Mouse (Mus musculus) cerebellum, adult 8-10 months (tissue): ENCODE measurements around the gene Sh3rf1.
A peak's percentile ranks its signal among the peaks of the same experiment; 100 is the strongest.

Experiments used
- DNase-seq: peaks from one replicate; pipeline ENCODE4 v3.0.0; 2022

Gene Sh3rf1

DNA sequence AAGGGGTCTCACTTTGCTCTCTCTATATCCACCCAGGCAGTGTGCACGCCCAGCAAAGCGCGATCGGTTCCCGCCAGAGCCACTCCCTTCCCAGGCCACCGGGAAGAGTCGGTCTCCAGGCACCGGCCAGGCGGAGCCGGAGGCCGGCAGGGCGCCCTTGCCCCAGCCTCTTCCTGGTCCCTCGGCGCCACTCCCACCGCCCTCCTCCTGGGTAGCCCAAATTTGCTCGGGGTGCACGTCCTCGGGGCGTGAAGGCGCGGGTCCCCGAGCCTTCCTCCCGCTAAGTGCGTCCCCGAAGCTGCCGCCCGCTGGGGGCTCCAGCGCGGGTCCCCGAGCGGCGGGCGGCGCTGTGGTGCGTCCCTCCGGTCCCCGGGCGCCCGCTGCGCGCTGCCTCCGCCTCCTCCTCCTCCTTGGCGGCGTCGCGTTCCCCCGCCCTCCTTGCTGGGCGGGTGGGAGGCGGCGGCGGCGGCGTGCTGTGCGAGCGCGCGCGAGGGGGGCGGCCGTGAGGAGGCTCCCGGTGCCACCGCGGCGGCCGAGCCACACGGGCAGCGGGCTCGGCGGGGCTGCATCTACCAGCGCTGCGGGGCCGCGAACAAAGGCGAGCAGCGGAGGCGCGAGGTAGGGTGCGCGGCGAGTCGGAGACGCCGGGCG lies at the start of gene Sh3rf1:
Gene Sh3rf1, plus strand, starts transcription at position 144 of the 651 bp plus-strand sequence.
- peak; percentile 20 for DNase-seq

DNA sequence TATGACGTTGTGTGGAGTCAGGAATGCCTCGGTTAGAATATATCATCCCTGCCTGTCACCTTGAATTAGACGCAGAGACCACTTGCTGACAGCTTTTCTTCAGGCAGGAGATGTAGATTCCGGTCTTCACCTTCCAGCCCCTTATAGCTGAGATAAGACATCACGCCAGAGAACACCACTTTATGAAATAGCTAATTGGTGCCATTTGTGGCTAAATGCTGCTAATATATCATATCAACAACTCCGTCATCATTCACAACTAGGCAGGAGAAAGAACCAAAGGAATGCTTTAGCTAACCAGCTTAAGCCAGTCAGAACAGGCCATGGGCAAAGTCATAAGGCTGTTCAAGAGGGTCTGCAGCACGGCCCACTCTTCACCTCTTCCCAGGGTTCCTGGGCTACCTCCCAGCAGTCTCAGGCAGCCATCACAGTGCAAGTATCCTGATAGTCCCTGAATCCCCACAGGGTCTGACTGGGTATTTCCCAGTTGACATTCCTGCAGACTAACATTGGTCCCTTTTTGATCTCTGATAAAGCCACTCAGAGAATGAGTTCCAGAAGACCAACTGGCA lies 49.7 kb upstream of the Sh3rf1 start:
- no peak for DNase-seq

DNA sequence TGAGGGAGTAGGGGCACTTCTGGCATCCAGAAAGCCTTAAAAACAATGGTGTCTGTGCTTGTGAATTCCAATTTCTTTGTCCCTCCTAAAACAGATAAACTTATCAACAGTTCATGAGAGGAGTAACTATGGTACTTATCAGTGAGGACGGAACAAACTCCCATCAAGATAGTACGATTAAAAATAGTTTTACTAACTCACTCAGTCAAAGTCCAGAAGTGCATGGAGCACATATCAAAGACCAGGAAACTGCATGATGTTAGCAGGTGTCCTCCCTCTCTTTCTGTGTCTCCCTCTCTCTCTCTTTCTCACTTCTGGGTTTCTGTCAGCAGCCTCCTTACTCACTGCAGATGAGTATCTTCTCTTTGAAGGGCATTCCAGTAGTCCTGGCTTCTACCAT lies 47.8 kb upstream of the Sh3rf1 start:
- no peak for DNase-seq

DNA sequence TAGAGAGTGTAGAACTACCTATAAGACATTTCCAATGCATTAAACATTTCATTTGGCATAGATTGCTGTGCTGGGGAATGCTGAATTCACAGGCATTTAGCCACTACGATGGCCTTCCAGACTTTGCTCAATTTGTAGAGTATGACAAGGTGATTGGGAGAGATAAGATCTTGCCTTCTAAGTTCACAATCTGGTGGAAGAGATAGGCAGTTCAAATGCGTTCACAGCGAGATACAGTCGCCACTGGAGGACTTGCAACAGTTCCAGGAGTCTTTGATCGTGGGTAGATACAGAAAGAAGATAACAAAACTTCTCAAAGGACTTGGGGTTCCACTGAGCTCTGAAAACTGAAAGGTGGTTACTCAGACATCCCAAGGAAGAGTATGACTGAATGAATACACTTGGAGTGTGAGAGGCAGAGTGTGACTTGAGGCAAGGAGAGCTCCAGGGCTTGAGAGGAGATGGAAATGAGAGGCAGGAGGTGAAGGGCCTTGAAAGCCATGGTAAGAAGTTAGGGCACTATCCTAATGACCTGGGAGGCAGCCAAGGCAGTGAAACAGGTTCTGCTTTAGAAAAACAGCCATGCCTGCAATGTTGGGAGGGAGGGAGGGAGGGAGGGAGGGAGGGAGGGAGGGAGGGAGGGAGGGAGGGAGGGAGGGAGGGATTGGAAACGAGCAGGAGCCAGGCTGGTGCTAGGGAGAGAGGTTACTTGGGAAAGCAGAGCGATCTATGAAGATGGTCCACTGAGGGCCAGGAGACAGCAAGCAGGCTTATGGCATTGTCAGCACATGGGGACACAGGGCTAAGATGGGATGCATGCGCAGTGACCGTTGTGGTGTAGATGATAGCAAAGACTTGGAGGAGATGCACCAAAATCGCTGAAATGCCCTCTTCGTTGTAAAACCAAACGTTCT lies 45.7 kb upstream of the Sh3rf1 start:
- no peak for DNase-seq

DNA sequence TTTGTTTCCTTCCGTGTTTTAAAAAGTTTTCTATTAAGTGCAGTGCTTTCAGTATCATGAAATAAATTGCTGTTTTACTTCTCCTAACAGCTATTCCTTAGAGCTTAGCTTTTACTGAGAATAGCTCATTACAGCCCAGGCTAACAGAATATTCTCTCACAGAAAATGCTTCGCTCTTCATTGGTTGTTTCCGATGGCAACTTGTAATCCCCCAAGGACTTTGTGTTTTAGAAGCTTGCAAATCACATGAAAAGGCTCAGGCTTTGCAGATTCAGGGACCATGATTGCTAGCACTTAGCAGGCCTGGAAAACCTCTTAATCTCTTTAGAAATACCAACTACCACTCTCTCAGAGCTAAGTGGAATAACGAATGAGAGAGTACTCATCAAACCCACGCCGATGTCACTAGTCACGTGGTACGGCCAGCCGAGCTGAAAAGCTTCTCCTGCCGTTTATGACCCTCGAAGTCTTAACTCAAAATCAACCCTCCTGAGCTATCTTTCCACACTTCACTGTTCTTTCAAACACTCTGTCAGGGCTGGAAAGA lies 45.0 kb upstream of the Sh3rf1 start:
- no peak for DNase-seq

DNA sequence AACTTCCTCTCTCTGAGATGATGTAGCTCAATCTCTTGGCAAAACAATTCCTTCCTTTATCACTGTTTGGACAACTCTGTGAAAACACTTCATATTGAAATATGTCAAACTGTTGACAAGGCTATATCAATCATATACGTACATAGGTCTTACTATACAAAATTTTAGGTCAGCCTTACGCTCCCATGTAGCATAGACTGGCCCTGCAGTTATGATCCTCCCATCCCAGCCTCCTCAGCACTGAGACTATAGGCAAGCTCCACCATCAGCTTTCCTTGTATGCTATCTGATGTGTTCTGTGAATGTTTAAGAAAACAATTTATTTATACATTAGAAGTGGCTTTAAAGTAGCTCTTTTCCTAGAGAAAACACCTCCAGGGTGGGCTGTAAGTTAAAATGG lies 42.1 kb upstream of the Sh3rf1 start:
- DNase-seq, result no peak

DNA sequence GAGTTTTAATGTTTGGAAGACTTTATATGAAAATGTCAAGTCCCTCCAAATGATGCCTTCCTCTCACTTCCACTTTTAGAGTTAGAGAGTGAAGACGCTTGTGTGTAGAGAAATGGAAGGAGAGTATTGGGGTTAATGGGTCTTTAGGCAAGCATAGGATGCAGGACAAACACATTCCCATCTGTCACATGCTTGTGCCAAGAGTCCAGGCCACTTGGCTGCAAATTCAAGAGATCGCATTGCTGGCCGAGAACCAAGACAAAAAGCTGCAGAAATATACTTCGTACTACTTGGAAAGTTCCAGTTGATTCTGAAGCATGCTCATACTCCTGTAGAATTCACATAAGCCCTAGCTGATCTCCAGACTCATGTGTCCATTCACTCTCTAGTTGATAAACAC lies 41.7 kb upstream of the Sh3rf1 start:
- DNase-seq, result peak; percentile 15

DNA sequence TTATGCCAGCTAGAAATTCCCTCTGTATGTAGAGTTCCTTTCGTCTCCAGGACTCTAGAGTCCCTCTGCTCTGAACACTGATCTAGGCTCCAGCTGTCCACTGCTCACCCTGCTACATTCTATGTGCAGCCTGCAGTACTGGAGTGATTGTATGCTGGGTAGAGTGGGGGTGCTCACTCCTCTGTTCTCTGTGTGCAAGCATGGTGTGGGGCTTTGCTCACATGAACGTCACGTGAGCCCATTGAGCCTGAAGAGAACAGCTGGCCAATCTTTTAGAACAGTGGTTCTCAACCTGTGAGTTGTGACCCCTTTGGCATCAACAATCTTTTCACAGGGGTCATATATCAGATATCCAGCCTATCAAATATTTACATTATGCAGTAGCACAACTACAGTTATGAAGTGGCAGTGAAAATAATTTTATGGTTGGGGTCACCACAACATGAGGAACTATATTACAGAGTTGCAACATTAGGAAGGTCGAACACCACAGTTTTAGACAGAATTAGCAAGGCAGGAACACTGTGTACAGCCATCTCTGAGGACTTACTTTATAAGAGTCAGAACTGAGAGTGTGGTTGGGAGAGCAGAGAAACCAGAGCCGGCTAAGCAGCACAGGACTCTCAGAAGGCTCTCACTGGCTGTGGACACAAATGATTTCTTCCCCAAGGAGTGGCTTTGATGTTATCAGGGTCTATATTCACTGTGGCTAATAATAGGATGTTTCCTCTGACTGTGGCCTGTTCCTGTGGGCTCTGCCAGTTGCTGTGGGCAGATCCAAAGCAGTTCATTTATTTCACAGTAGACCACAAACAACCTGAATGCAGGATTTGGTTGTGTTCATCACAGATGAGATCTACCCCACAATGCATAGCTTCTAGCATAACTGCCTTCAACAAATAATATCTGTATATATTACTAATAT lies 38.1 kb upstream of the Sh3rf1 start:
- DNase-seq, result no peak

DNA sequence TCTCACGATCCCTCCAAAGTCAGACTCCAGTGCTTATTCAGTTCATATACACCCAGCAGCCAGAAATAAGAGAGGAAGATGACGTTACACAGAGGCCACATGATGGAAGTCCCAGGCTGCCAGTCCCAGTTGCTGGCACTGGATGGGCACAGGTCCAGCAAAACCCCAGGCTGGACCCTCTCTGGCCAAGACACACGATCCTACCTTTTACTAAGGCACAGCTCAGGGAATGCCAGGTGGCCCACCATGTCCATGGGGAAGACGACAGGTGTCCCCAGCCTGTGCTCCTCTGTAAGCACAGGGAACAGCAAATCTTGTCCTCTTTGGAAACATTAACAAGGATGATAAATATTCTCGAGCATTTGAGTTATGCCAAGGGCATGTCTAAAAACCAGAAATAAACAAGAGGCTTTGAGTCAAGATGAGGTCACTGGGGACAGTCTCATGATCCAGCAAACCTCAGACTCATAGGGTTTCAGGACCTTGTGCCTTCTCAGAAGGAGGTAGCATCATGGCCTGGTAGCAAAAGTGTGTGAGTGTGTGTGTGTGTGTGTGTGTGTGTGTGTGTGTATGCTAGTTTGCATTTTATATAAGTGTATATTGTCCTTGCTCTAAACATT lies 29.3 kb upstream of the Sh3rf1 start:
- DNase-seq, result no peak

DNA sequence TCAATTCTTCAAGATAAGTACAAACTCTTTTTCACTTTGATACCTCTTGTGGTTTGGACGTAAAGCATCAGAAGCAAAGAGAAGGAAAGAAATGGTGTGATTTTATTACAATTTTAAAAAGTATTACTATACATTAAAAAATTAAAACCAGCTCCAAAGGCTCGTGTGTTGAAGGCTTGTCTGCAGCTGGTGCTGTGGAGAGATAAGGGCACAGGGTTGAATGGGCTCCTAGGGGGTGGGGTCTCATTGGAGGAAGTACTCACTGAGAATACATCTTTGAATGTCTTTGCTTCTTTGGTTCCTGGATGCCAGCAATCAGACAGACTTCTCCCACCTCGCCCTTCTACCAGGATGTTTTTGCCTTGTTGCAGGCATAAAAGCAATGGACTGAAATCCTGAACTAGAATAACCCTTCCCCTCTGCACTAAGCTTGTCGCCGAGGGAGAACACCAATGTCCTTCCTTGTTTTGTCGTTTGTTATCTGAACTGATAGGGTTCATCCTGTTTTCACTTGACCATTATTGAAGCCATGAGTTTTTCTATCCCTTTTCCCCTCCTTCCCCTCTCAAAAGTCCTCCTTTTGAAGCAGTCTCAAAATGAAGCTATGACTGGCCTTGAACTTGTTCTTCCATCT lies 23.3 kb upstream of the Sh3rf1 start:
- DNase-seq, result no peak

DNA sequence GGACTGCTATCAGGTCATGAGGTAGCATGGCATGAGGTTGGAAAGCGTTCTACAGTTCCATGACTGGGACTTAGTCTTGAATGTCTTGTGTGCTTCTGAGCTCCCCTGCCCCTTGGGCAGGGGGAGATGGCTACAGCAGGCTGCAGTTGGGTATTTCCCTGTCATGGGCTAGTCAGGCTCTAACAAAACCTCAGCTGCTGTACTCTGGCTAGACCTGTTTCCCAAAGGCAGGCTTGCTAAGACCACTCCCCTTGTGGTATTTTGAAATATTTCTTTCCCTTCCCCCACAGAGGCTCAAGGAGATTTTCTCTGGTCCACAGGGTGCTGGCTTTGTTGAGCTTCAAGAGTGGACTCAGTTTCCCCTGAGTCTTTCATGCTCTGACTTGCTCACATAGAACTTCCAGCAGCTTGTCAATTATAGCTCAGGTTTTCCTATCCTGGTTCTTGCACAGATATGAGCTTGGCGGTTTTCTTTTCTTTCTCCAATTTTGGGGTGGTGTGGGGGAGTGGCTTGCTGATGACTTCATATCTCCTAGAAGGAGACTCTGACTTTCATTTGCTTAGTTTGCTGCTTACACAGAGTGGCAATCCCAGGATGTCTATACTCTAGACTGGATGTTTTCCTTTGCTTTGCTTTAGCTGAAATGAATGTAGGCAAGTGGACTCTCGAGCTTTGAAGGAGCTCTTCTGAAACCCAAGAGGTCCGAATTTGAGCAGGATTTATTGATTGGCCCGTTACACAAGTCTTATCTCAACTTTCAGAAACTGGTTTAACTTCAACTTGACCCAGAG lies 20.4 kb upstream of the Sh3rf1 start:
- DNase-seq, result no peak

DNA sequence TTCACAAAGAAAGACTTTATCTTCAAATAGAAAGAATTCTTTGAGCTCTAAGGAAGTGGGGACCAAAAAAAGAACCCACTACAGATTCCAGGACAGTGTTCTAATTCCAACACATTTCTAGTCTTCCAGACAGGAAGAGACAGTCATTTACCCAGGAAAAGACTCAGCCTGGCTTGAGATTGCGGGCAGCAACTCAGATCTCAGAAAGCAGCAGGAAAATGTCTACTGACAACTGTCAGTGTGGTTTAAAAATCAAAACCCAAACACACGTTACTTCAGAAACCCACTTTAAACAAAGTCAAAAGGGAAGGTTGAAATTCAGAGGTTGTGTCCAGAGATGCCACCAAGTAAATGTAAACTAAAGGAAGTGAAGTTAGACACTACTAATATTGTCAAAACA lies 16.8 kb upstream of the Sh3rf1 start:
- DNase-seq, result no peak

DNA sequence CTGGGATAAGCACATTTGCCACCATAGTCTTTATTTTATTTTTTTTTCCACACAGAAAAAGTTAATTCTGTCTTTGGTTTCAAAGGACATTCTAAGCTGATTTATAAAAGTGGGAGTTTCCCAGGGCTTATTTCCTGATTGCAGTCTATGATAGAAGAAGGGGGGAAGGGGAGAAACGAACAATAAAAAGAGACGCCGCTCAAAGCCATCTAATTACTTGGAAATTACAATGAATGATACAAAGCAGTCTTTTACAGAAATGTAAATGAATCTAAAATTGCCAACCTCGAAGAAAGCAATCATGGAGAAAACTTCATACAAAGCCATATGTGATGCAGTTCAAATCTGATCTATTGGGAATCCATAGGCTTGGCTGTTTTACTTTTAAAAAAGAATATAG lies 16.0 kb upstream of the Sh3rf1 start:
- DNase-seq, result no peak

DNA sequence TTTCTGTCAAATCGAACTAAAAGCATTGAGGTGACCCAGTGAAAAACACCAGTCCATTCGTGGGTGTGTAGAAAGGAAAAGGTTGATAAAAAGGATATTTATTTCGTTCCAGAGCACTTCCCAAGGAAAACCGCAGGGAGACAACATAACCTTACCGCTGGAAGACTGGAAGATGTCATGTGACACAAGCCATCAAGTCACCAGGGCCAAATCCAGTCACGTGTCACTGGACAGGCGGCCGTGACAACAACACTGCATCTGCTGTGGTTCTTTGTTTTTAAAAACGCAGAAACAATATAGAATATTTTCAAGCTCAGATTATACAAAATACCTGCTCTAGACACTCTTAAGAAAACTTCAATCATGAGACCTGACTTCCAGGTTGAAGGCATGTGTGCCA lies 15.0 kb upstream of the Sh3rf1 start:
- no peak for DNase-seq

DNA sequence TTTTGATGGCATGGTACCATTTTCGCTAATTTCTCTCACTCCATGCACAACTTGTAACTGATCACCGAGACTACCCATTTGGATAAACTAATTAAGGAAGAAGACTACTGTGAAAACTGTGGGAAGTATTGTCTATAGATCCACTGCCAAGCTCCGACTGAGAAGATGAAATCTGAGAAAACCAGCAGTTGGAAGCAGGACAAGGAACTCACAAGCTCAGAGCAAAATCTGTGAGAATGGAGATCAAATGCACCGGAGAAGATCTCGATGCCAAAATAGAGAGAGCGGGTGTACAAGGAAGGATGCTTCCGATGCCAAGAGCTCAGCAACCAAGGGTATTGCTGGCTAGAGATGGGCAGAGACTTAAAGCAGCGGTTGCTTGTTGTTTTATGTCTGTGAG lies 12.8 kb upstream of the Sh3rf1 start:
- DNase-seq, result no peak

DNA sequence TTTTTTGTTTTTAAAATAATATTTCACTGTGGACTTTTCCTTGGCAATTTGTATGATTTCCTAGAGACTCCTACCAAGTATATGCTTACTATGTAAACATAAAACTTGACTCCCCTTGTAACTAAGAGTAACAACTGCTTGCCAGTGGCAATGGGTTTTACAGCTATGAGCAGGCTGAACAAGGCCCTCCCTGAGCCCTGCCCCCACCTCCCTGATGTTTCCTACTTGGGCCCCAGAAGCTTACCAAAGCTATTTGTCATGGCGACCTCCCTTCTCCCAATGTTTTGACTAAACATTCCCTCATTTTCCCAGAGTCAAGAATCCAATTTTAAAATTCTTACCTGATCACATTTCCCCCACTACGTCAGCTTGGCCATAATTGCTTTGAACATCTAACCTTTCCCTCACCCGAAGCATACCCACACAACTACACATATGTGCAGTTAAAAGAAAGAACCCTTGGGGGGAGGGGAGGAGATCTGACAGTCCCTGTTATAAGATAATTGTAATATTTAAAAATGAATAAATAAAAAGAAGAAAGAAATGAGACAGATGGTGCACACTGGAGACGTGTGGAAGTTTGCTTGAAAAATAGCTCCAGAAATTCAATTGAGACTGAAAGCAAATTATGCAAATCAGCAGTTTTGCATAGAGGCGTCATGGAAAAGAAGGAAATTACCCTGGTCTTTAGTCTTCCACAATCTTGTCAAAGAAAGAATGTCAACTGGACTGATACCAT lies 8.4 kb upstream of the Sh3rf1 start:
- DNase-seq, result no peak

DNA sequence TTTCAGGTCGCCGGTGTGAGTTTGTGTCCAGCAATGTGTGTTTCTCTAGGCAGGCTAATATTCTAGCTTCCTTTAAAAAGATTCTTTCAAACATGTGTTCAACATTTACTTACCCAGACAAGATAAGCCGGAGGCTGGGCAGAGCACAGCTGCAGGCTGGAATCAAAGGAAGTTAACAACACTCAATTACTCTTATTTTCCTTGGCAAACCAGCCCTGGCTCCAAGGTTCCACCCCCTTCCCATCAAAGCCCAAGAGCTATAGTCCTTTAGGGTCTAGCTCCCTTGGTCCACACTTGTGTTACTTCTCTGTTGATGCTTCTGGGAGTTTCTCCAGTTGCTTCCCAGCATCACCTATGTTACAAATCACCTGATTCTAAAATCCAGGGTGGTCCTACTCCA lies 6.7 kb upstream of the Sh3rf1 start:
- no peak for DNase-seq

DNA sequence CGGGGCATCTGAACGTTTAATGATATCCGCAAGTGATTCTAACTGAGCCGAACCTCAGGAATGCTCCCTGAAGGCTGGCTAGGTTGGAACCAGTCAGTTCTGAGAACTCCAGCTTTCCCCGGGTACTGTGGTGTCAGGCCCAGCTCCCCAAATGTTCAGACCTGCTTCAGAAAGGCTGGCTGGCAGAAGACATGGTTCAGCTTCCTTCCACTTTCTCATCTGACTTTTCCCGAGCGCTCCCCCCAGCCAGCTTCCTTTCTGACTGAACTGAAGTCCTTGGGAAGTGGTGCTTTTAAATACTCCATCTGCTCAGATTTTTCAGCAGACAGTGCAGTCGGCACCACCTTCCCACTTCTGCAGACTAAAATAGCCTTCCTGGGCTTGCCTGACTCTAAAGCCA lies 6.2 kb upstream of the Sh3rf1 start:
- DNase-seq, result no peak

DNA sequence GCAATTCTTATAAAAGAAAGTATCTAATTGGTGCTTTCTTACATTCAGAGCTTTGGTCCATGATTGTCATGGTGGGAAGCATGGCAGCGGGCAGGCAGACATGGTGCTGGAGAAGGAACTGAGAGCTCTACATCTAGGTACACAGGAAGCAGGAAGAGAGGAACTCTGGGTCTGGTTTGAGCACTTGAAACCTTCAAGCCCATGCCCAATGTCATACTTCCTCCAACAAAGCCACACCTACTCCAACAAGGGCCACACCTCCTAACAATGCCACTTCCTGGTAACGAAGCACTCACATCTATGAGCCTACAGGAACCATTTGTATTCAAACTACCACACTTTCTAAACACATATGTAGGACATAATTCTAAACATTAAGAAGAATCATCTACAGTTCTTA lies 5.2 kb upstream of the Sh3rf1 start:
- no peak for DNase-seq

DNA sequence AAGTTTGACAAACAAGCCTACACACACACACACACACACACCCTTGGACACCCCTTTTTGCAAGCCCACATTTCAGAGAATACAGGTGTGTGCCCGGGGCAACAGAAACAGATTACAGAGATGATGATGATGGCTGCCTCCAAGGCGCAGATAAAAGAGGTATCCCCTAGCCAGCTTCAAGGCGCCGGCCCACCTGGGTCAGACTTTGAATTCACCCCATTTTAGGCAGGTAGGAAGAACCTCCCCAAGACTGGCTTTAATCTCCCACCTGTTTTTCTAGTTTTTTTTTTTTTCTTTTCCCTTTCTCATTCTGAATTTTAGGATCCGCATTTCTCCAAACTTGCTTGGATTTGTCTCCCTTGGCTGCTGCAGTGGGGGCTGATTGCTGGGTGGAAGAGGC lies 389 bp upstream of the Sh3rf1 start:
- DNase-seq, result no peak
